Mouse (Mus musculus) megakaryocyte progenitor cell, adult 5-6 weeks (primary cell): ENCODE measurements around the gene Rcbtb2. TPM values are rescaled to one million over a fixed set of nuclear protein-coding genes. Genes with fewer than 3 reads are reported as not detected.

Source experiments
- ATAC-seq: replicated peaks from 2 replicates; pipeline ENCODE4 v1.8.0; 2016; ENCODE audit warnings: mild to moderate bottlenecking, moderate TSS enrichment, inconsistent platforms; ENCODE audit not compliant: poor library complexity
- total RNA-seq, 2 experiments: library from RNA; stranded (forward) in 1 of 2; stranded (reverse) in 1 of 2; fragments of 157-497, 149-512 nt in 1 of 2; fragments of 200-1000 nt in 1 of 2; gene quantifications; 2 replicates each; pipeline versions ENCODE4 v1.2.3 to v1.2.4; 2015 to 2017

Gene Rcbtb2
- total RNA-seq, 2 experiments from 2014 or later, result 25.6 to 51.8 TPM

DNA sequence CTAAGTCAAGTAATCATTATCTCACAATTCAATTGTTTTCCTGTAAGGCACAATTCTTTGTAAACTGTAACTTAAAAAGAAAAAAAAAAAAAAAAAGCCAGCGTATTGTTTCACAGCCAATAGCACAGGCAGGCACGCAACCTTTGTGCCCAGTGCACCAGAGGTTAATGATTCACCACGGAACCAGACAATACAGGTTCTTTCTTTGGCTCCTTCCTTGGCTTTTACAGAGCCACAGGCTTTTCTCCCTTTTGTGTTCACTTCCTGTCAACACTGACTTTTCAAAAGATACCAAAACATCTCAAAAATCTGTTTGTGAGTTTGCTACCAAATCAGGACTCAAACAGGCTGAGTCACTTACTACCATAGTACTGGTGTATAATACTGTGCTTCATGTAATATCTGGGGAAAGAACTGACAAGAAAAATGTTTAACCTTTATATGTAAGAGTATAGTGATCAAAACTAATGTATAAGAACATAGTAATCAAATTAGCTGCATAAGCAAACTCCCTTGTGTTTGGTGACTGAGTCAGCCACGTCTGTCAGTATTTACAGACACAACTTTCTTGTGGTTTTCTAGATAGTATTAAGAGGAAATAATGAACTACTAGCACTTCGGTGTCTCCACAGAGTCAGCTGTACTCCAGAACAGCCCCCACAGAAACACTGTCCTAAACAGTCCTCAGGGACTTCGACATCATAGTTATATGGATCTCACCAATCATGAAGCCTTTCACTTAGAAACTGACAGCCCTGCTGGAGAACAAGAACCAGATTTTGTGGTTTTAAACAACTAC lies 130.8 kb downstream of the Rcbtb2 start:
- ATAC-seq, result 0 out of 2 replicates have a peak, but pooled peaks have one; percentile 27

DNA sequence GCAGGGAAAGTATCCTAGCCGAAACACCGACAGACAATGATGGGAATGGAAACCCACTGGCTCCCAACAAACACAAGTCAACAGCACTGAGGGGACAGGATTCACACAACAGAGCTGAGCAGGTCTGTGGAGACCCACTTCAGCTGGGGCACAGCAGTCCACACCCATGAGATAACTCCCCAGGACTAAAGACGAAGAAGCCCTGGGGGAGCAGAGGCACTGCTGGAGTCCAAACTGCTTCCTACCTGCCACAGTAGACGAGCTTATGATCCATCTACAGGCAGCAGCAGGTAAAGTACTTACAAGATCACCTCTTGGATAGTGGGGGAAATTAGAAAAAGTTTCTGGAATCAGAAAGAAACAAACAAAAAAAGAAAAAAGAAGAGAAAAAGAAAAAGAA lies 131.6 kb downstream of the Rcbtb2 start:
- ATAC-seq, result no peak

DNA sequence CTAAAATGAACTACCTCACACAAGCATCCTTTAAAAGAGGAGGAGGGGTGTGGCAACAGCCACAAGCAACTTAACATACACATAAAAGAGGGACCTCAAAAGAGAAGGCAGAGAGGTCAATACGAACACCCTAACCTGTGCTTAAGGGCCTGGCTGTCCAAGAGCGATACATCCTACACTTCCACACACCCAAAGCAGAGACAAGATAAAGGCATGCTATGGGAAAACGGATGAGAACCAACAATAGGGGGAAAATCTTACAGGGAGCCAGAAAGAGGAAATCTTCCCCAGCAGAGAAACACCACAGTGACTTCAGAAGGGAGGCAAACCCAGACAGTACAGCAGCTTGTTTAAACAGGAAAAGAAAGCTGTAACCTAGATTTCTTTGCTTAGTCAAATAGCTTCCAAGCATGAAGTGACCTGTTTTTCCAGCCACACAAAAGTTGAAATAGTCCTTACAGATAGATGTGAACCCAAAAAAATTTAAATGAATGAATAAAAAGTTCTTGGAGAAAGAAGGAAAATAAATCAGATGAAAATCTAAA lies 132.7 kb downstream of the Rcbtb2 start:
- ATAC-seq, result no peak

DNA sequence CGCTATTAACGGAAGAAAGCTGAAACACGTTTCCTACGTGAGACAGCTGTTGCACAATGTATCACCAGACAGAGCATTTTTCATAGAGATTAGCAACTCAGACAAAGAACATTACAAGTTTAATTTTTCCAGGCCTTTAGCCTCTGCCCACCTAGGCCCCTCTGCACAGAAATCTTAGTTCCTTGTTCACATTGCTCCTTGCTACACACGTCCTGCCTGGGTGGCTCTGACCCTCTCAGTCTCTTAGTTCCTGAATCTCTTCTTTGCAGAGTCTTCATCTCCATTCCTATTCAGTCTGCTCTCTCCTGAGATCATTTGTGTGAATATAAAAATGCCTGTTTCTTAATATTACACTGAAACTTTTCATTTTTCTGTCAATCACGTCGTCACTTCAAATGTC lies 134.5 kb downstream of the Rcbtb2 start:
- peak; percentile 77 for ATAC-seq

Other genes starting within 250 kb of the Rcbtb2 start
- 0.44 and 1.8 TPM in 2 replicates for gene Cysltr2, start 73.9 kb upstream of the Rcbtb2 start, total RNA-seq (2015)
- gene Cysltr2, start 73.9 kb upstream of the Rcbtb2 start, total RNA-seq (2017), result 0.98 TPM in 1 of 2 replicates, not detected in the other
- gene Lpar6, start 114.9 kb downstream of the Rcbtb2 start, total RNA-seq (2015), result 17.2 and 21.6 TPM in 2 replicates
- gene Lpar6, start 114.9 kb downstream of the Rcbtb2 start, total RNA-seq (2017), result 10.3 and 14.5 TPM in 2 replicates
- gene Rb1, start 202.8 kb downstream of the Rcbtb2 start, total RNA-seq (2015), result 46.8 and 47.0 TPM in 2 replicates
- 16.2 and 16.6 TPM in 2 replicates for gene Rb1, start 202.8 kb downstream of the Rcbtb2 start, total RNA-seq (2017)